Mouse (Mus musculus) adrenal gland, postnatal 14 days (tissue): Measurements from ENCODE around the gene Slc22a4. TPM values are rescaled to one million over a fixed set of nuclear protein-coding genes. Genes with fewer than 3 reads are reported as not detected.

Source experiments
- total RNA-seq: library from RNA; stranded (reverse); gene quantifications from 2 replicates; pipeline ENCODE4 v1.2.3, GENCODE M21; 2021

Slc22a4 gene
- total RNA-seq, 1 experiment from 2014 or later = 3.5 TPM

Other genes with a start within 250 kb of the Slc22a4 start
- gene Gm12216, start 168.8 kb downstream of the Slc22a4 start, total RNA-seq = 4.6 and 6.0 TPM in 2 replicates
- gene Slc22a5, start 136.4 kb downstream of the Slc22a4 start, total RNA-seq = 42.5 and 48.6 TPM in 2 replicates
- 4.6 and 5.7 TPM in 2 replicates for gene Slc22a21, start 47.8 kb downstream of the Slc22a4 start, total RNA-seq
- gene Pdlim4, start 40.9 kb upstream of the Slc22a4 start, total RNA-seq = 12.6 and 15.0 TPM in 2 replicates
- 24.3 and 28.3 TPM in 2 replicates for gene P4ha2, start 72.0 kb upstream of the Slc22a4 start, total RNA-seq
- not detected in 2 replicates for gene Csf2, start 221.6 kb upstream of the Slc22a4 start, total RNA-seq
- gene Il3, start 239.2 kb upstream of the Slc22a4 start, total RNA-seq = not detected in 2 replicates